Mouse (Mus musculus): Measurements from ENCODE around the gene Parp8.

Parp8 gene

GRCm38 (mm10) chr13:117018676-117019075 lies 6.7 kb downstream of the Parp8 start:
- DNase-seq (ENCODE audit: low read depth, low spot score): no peak

DNA sequence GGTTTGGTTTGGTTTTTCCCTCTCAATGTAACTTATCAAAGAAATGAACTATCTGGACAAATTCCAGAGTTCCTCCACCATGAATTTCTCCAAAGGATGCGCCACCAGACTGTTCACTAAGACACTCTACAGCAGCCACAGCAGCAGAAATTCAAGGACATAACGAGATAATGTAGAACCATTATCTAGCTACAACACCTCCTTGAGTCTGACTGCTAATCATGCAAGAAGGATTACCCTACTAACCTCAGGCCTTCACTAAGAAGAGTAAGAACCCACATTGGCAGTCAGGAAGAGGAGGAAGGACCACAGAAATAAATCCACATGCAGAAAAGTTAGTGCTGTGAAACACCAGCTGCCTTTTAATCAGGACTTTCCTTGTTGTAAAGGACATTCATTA lies 11.8 kb downstream of the Parp8 start:
- DNase-seq (ENCODE audit: low read depth, low spot score): no peak

DNA sequence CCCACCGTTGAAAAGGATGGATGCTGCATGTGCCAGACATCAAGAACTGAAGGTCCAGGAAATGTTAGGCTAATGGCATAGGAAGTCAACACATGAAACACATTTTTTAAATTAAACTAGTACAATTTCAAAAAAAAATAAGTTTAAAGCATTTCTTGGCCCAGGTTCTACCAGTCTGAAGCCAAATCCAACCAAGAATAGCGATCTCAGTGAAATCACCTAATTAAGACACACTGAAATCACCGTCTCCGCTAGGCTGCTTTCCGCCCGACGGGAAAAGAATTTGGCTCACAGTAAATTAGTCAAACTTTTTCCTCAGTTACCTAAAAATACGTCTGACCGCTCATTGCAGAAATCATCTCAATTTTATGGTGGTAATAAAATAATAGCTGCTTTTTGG lies 13.3 kb downstream of the Parp8 start:
- DNase-seq (ENCODE audit: low read depth, low spot score): no peak

- no peak for DNase-seq (ENCODE audit: low read depth, low spot score)
Measured at GRCm38 (mm10) chr13:117010143-117010542, 15.2 kb downstream of the Parp8 start.

- DNase-seq (ENCODE audit: low read depth, low spot score): no peak
Measured at GRCm38 (mm10) chr13:117008021-117009015, 17.0 kb downstream of the Parp8 start.

DNA sequence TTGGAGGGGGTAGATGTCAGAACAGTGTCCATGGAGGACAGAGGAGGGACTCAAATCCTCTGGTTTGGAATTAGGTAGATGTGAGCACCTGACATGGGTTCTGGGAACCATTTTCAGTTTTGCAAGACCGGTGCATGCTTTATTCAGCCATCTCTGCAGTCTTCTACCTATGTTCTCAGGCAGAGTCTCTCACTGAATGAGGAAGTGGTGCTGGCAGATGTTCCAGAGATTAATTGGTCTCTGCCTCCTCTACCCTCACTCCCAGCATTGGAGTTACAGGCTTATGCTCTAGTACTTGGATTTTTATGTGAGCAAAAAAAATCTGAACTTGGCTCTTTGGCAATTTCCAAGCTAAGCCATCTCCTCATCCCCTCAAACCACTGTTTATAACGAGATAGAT lies 17.8 kb downstream of the Parp8 start:
- peak; percentile 50 for DNase-seq (ENCODE audit: low read depth, low spot score)

- no peak for DNase-seq (ENCODE audit: low read depth, low spot score)
Measured at GRCm38 (mm10) chr13:117006638-117007037, 18.7 kb downstream of the Parp8 start.

- no peak for DNase-seq (ENCODE audit: low read depth, low spot score)
Measured at GRCm38 (mm10) chr13:117000493-117000892, 24.8 kb downstream of the Parp8 start.

GRCm38 (mm10) chr13:116991560-116991959 lies 33.8 kb downstream of the Parp8 start:
- DNase-seq (ENCODE audit: low read depth, low spot score): no peak

- no peak for DNase-seq (ENCODE audit: low read depth, low spot score)
Measured at GRCm38 (mm10) chr13:116990327-116990726, 35.0 kb downstream of the Parp8 start.

DNA sequence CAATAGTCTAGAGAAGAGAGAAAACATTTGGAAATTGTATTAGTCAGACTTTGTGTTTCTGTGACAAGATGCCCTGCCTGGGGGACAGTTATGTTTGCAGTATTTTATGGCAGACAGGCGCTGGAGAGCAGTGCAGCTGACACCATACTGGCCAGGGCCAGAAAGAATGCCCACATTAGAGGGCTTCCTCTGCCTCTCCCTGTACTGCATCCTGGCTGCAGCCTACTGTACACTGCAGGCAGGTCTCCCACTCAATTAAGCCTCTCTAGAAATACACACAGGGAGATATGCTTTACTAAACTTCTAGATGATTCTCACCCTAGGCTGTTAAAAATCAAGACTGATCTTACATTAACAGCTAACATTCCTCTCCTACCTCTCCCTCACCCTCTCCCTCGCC lies 36.6 kb downstream of the Parp8 start:
- DNase-seq (ENCODE audit: low read depth, low spot score): no peak

DNA sequence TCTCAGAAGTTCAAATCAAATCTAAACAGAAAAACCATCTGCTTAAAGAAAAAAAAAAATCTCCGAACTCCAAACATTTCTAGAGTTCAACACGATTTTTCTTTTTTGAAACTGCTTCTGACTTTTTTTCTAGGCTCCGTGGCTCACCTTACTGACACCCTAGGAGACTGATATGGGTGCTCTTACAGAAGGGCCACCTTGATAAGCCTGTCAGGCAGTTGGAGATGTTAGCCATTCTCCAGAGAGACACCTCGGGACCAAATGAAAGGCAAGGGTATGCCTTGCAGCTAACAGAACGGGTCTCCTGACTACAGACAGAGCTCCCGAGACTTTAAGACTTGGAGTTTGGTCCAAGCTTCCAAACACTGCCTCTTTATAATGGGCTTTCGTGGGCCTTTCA lies 37.1 kb downstream of the Parp8 start:
- DNase-seq (ENCODE audit: low read depth, low spot score): no peak

DNA sequence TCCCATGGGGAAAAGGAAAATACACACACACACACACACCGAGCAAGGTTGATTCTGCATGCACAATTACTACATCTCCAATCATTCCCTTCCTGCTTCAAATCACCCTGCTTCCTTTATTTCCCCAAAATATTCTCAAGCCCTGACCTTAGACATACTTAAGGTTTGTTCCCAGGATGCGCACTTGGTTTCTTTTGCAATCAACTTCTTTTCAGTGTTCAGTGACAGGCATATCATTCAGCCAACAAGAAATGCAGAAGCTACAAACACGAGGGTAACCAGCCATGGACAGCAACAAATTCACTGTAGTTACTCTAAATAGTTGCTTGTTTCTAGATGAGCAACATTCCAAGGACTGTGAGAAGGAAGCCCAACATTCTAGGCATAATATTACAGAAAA lies 38.1 kb downstream of the Parp8 start:
- DNase-seq (ENCODE audit: low read depth, low spot score): no peak

DNA sequence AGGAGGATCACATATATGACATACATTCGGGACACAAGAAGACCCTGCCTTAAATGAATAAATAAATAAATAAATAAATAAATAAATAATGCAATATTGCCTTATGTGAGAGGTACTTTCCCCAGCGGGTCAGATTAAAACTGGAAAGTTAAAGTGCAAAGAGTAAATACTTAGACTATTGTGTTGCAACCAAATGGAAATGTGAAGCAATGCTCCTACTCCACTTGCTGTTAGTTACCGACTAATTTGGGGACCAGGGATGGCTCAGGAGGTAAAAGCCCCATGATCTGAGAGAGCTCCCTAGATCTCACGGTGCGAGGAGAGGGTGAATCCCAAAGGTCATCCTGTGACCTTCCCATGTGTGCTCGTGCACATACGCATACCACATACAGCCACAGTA lies 38.7 kb downstream of the Parp8 start:
- no peak for DNase-seq (ENCODE audit: low read depth, low spot score)

GRCm38 (mm10) chr13:116974081-116974860 lies 51.1 kb downstream of the Parp8 start:
- DNase-seq (ENCODE audit: low read depth, low spot score): no peak

- no peak for DNase-seq (ENCODE audit: low read depth, low spot score)
Measured at GRCm38 (mm10) chr13:116973491-116973890, 51.8 kb downstream of the Parp8 start.

GRCm38 (mm10) chr13:116972036-116972611 lies 53.2 kb downstream of the Parp8 start:
- no peak for DNase-seq (ENCODE audit: low read depth, low spot score)

- no peak for DNase-seq (ENCODE audit: low read depth, low spot score)
Measured at GRCm38 (mm10) chr13:116970706-116971428, 54.5 kb downstream of the Parp8 start.

DNA sequence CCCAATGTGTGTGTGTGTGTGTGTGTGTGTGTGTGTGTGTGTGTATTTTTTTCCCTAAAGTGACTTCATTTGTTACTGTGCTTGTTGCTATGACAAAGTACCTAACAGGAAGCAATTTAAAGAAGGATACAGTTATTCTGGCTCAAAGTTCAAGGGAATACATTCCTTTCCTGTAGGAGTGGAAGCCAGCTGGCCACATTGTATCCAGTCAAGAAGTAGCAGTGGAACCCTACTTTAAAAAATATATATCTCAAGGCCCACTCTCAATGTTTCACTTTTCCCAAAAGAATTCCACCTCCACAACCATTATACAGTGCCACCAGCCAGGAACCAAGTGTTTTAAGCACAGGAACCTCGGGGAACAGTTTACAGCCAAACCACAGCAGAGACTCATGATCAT lies 55.7 kb downstream of the Parp8 start:
- no peak for DNase-seq (ENCODE audit: low read depth, low spot score)

- no peak for DNase-seq (ENCODE audit: low read depth, low spot score)
Measured at GRCm38 (mm10) chr13:116968906-116969305, 56.4 kb downstream of the Parp8 start.

GRCm38 (mm10) chr13:116967459-116967858 lies 57.9 kb downstream of the Parp8 start:
- no peak for DNase-seq (ENCODE audit: low read depth, low spot score)
